Mouse (Mus musculus): Measurements from ENCODE around the gene Car6.

The Car6 gene

GRCm38 (mm10) chr4:150229747-150230390, 28.7 kb upstream of the Car6 start:
- WGBS: 67% methylated on average over 7 of the region's 15 CpGs

- WGBS: 59% methylated on average over 7 of the region's 7 CpGs
Observed at GRCm38 (mm10) chr4:150228581-150229348, 27.6 kb upstream of the Car6 start.

- 50% methylated on average over 7 of the region's 7 CpGs for WGBS
Observed at GRCm38 (mm10) chr4:150226818-150227688, 25.9 kb upstream of the Car6 start.

- 49% methylated on average over 1 of the region's 1 CpGs for WGBS
Observed at GRCm38 (mm10) chr4:150225700-150226099, 24.6 kb upstream of the Car6 start.

GRCm38 (mm10) chr4:150223830-150224229, 22.7 kb upstream of the Car6 start:
- 82% methylated on average over 4 of the region's 4 CpGs for WGBS

- WGBS: 76% methylated on average over 10 of the region's 10 CpGs
Observed at GRCm38 (mm10) chr4:150221017-150221640, 20.0 kb upstream of the Car6 start.

GRCm38 (mm10) chr4:150220584-150220983, 19.5 kb upstream of the Car6 start:
- WGBS: 37% methylated on average over 11 of the region's 11 CpGs

GRCm38 (mm10) chr4:150219501-150220292, 18.6 kb upstream of the Car6 start:
- 74% methylated on average over 9 of the region's 9 CpGs for WGBS

GRCm38 (mm10) chr4:150217935-150218334, 16.8 kb upstream of the Car6 start:
- WGBS: 90% methylated on average over 1 of the region's 1 CpGs

- WGBS: 79% methylated on average over 5 of the region's 5 CpGs
Observed at GRCm38 (mm10) chr4:150217042-150217554, 16.0 kb upstream of the Car6 start.

- 78% methylated on average over 6 of the region's 6 CpGs for WGBS
Observed at GRCm38 (mm10) chr4:150216423-150216822, 15.3 kb upstream of the Car6 start.

- 49% methylated on average over 5 of the region's 5 CpGs for WGBS
Observed at GRCm38 (mm10) chr4:150213910-150214309, 12.8 kb upstream of the Car6 start.

GRCm38 (mm10) chr4:150212553-150212971, 11.4 kb upstream of the Car6 start:
- WGBS: 6% methylated on average over 15 of the region's 15 CpGs

GRCm38 (mm10) chr4:150211930-150212552, 10.9 kb upstream of the Car6 start:
- WGBS: 61% methylated on average over 10 of the region's 10 CpGs

GRCm38 (mm10) chr4:150210306-150210705, 9.2 kb upstream of the Car6 start:
- WGBS: 93% methylated on average over 8 of the region's 8 CpGs

- 96% methylated on average over 5 of the region's 5 CpGs for WGBS
Observed at GRCm38 (mm10) chr4:150209751-150210150, 8.6 kb upstream of the Car6 start.

- 83% methylated on average over 3 of the region's 3 CpGs for WGBS
Observed at GRCm38 (mm10) chr4:150204877-150205276, 3.7 kb upstream of the Car6 start.

- 88% methylated on average over 5 of the region's 5 CpGs for WGBS
Observed at GRCm38 (mm10) chr4:150202702-150203101, 1.6 kb upstream of the Car6 start.

- 85% methylated on average over 9 of the region's 9 CpGs for WGBS
Observed at GRCm38 (mm10) chr4:150198268-150198667, 2.9 kb downstream of the Car6 start.

- 71% methylated on average over 1 of the region's 1 CpGs for WGBS
Observed at GRCm38 (mm10) chr4:150193915-150194314, 7.2 kb downstream of the Car6 start.
